Mouse (Mus musculus): ENCODE measurements around the gene Agap2.

The Agap2 gene

GRCm38 (mm10) chr10:127137896-127138295, 62.8 kb downstream of the Agap2 start:
- DNase-seq, result no peak

- peak; percentile 21 for DNase-seq
These were observed 63.5 kb downstream of the Agap2 start for GRCm38 (mm10) chr10:127138328-127139141.

- DNase-seq, result no peak
These were observed 65.9 kb downstream of the Agap2 start for GRCm38 (mm10) chr10:127140971-127141370.

- DNase-seq, result no peak
These were observed 66.4 kb downstream of the Agap2 start for GRCm38 (mm10) chr10:127141500-127141899.
